Mouse (Mus musculus) adrenal gland, postnatal 14 days (tissue): ENCODE data around the gene Dmrtc1a. TPM values are rescaled to one million over a fixed set of nuclear protein-coding genes. Genes with fewer than 3 reads are reported as not detected.
"Not testable (repeated sequence)": the region's sequence is repeated elsewhere in the genome, so short reads cannot be mapped to it uniquely, and the experiment has no call there.

ENCODE experiments used
- DNase-seq: peaks from one replicate; pipeline ENCODE4 v3.0.0; 2021; ENCODE audit warnings: mixed read lengths
- long read RNA-seq, 2 experiments: library from polyadenylated mRNA; stranded (forward); transcript quantifications; one replicate each; pipeline ENCODE4 v2.0.0; 2021
- total RNA-seq: library from RNA; stranded (reverse); gene quantifications from 2 replicates; pipeline ENCODE4 v1.2.3, GENCODE M21; 2021

Dmrtc1a gene
- 0.33 TPM in 1 of 2 replicates, not detected in the other for total RNA-seq
- long read RNA-seq, experiment 1 = 0 reads
- long read RNA-seq, experiment 2 = 0 reads

DNA sequence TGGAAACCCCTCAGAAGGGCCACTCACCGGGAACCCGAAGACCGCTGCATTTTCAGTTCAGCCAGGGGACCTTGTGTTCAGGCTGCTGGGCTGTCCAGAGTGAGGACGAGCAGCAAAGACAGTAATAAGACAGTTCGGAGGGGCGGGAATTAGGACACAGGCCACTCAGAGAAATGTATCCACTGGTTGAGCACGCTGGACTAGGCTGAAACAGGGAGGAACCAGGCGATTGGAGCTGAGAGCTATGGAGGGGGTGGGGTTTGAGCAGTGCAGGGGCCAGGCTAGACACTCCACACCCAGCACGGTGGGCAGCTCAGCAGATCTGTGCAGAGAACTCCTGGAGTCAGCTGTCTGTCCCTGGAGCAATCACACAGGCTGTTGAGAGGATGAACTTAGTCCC lies at the start of gene Dmrtc1a, which contains the start of gene 1700011M02Rik:
Dmrtc1a (minus strand) TSS at position 101 of the 400 bp plus-strand sequence.
1700011M02Rik (plus strand) TSS at position 319 of the 400 bp plus-strand sequence.
- DNase-seq = not testable (repeated sequence)

DNA sequence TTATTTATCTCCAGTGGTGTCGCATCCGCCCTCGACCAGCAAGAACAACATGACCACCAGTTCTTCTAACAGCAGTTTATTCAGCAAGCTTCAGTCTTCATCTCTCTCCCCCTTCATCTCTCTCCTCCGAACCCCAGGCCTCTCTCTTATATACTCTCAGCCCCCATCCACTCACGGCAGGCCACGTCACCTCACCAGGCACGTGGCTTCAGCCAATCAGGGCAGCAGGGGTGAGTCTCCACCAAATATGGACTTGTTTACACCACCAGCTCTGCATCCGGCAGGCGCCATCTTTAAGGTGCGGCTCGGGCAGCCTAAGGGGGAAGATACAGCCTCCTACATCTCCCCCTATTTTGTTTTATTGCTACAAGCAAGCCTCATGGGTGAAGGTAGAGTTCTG lies 41.6 kb upstream of the Dmrtc1a start:
- not testable (repeated sequence) for DNase-seq

DNA sequence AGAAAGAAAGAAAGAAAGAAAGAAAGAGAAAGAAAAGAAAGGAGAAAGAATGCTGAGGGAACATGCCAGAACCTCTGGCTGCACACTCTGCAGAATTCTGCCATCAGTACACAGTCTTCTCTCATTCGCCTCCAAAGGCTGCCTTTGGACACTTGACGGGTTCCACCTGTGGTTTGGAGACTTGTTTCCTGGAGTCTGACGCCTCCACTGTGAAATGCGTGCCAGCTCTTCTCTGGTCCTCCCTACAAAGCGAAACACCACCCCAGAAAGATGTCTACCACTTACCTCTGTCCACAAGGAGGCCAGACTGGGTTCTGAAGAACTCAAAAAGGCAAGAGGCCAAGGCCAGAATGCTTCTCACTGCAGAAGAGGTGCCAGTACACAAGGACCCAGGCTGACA lies 28.3 kb upstream of the Dmrtc1a start:
- no peak for DNase-seq

DNA sequence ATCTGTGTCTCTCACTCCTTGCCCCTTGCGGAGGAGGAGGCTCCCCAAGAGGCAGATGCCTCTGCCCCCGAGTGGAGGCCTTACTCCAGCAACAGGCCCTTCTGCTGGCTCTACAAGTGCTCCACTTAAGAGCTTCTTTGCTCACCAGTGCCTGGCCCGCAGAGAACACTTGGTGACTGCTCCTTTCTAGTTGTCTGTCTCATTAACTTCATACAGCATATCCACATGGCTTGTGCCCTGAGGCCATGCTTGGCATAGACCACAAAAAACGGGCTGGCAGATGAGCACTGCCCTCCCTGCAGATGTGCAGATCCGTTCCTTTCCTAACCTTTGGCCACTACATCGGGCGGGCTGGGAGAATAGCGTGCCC lies 25.9 kb upstream of the Dmrtc1a start:
- no peak for DNase-seq

DNA sequence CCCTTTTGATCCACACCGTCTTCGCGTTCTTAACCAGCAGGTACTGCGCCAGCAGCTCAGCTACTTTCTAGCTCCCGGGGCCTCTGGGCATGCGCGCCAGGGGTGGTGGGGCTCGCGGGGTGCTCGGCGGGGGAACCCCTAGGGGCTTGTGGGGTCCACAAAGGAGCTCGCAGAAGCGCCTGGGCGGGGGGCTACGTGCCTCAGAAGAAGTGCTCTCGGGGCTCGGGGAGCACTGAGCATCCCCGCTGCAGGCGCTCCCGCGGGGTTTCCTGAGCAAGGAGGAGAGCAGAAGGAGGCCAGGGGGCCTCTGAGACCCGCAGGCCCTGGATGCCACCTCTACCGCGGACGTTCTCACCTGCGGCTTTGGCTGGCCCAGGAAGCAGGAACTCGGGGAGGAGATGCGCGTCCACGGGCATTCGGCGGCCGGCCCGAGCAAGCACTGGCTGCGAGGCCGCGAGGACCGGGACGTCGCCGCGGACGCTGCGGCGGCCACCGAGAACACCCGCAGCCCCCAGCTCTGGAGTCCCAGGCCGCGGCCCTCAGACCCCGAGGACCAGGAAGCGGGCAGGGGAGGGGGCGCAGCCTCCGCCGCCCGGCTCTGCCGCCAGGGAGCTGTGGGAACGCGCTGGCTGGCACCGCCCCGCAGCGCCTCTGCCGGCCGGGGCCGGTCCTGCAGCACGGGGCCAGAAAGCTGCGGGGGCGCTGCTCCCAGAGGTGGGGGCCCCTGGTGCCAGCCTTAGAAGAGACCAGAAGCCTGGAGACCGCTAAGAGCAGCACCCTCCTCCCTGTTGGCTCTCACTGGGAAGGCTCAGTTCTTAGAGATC lies 25.3 kb upstream of the Dmrtc1a start:
- peak; percentile 51 for DNase-seq

DNA sequence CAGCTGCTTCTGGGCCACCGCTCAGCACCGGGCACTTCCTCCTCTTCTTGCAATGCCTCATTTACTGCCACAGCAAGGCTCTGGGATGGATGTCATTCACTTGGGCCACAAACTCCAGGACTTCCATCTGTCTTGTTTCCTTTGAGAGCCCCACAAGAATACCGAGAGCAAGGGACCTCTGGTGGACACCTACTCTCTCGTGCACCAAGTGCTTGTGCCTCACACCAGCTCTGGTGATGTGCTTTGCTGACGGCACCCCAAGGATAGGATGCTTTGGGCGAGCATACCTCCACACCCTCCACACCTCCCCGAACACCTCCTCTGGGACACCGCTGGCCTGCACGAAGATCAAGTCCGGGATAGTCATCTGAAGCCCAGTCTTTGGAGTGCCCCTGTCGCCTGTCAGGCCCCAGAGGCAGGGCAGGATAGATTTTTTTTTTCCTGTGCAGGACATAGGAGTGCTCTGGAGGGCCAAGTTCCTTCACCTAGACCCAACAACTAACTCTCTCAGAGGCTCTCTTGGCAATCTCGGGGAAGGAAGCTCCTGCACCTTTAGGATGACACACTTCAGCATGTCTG lies 24.6 kb upstream of the Dmrtc1a start:
- DNase-seq = no peak

DNA sequence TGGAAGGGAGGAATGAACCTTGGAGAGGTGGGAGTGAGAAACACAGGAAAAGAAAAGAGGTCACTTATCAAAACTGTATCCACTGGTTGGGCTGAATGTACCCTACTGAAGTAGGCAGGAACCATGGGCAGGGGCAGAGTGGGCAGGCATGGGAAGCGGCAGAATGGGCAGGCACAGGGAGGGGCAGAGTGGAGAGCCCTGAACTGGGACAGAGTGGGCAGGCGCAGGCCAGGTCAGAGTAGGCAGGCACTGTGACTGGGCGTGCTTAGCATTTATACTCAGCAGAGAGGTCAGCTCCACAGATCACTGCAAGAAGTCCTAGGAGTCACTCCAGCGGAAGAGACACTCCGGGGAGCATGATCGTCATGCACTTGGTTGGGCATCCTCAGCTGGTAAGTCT lies 19.6 kb upstream of the Dmrtc1a start, which contains the start of gene 1700018G05Rik:
1700018G05Rik (plus strand) TSS at position 301 of the 400 bp plus-strand sequence.
- not testable (repeated sequence) for DNase-seq

DNA sequence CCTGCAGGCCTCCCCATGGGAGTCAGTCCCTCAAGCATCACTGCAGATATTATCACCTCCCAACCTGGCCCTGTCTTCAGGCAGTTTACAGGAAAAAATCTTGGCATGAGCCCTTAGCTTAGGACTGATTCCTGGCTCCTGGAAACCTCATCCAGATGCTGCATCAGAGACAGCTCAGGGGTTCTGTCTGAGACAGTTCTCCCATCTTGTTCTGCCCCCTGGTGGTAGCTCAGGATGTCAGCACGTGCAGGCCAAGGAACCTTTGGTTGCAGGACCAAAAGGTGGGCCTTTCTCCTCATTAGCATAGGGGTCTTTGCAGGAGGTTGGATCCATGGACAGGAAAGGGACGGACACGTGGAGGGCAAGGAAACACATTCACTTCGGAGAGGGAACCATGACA lies 18.2 kb upstream of the Dmrtc1a start:
- peak; percentile 35 for DNase-seq

DNA sequence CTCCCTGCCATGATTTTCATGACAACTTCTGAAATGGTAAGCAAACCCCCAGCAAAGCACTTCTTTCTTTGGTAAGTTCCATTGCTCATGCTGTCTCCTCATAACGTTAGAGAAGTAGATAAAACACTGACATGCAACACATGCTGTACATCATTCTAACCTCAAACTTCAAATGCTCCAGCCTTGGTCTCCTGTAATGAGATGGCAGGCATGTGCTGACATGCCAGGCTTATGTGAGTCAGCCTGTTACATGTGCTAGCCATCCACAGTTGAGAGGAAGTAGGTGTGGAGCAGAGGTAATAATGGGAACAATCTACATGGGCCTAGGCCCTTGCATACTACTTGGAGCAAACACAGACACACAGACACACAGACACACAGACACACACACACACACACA lies 6.3 kb upstream of the Dmrtc1a start:
- not testable (repeated sequence) for DNase-seq

DNA sequence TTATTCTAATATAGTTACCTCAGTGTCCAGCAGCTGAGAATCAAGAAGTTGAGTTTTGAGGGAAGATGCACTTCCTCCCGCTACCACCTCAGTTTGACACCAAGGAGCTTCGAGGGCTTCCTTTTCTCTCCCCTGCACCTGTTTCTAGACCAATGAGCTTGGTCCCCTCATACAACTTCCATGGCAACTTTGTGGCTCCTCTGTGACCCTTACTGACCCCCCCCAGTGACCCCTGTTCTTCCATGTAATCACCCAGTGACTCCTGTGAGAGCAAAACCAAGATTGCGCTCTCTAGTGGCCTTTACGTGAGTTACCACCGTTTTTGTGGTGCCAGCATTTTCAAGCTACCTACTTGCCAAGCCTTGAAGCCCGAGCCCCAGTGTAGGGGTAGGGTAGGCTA lies 40.6 kb downstream of the Dmrtc1a start, which contains the start of gene 1700031F05Rik:
1700031F05Rik (minus strand) TSS at position 101 of the 400 bp plus-strand sequence.
- DNase-seq = no peak

DNA sequence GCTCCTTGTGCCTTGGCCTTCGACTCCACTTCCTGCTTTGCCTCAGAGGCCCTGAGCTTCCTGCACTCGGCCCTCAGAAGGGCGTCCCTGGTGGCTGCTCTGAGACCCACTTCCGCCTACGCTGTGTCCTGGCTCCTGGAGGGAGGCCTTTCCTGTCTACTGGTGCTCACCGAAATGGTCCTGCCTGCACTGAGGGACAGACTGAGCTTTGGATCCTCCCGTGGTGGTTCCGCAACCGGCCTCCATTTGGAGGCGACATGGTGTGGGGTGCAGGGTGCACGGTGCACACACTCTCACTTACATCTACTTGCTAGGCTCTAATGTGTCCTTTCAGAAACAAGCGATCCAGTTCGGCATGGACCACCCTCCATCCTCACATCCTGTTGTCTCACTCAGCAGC lies 54.0 kb downstream of the Dmrtc1a start, which contains the start of gene Dmrtc1c2:
Dmrtc1c2 (minus strand) TSS at position 101 of the 400 bp plus-strand sequence.
- DNase-seq = not testable (repeated sequence)

Other genes starting within 250 kb of the Dmrtc1a start
- gene Gm3880, start 221.7 kb downstream of the Dmrtc1a start, total RNA-seq = not detected in 2 replicates
- not detected in 2 replicates for gene Gm9112, start 201.1 kb downstream of the Dmrtc1a start, total RNA-seq
- not detected in 2 replicates for gene Dmrtc1b, start 200.8 kb downstream of the Dmrtc1a start, total RNA-seq
- gene Dmrtc1c1, start 105.7 kb downstream of the Dmrtc1a start, total RNA-seq = not detected in 2 replicates
- gene Dmrtc1c2, start 54.1 kb downstream of the Dmrtc1a start, total RNA-seq = not detected in 2 replicates
- gene 1700031F05Rik, start 40.7 kb downstream of the Dmrtc1a start, total RNA-seq = not detected in 2 replicates
- gene 1700011M02Rik, start 218 bp upstream of the Dmrtc1a start, total RNA-seq = not detected in 2 replicates
- gene 1700018G05Rik, start 19.7 kb upstream of the Dmrtc1a start, total RNA-seq = not detected in 2 replicates